Mouse (Mus musculus) stomach, embryonic 14.5 days (tissue): ENCODE measurements around the gene Nup107. TPM values are rescaled to one million over a fixed set of nuclear protein-coding genes. Genes with fewer than 3 reads are reported as not detected.

Experiments
- ATAC-seq: fragments of 200-750 bp; cut with Nextera tagmentation; 2 replicates; pipeline ENCODE4 v1.8.0; 2017; ENCODE audit warnings: low read depth, moderate TSS enrichment; ENCODE audit not compliant: insufficient number of reproducible peaks, insufficient read depth, low FRiP score
- H3K27ac ChIP-seq: fragments of 300-500 bp; sonication (generic); 2 replicates; pipeline ENCODE4 v1.5.1; 2014; ENCODE audit warnings: mild to moderate bottlenecking, low read length, moderate library complexity, mixed read lengths
- H3K27me3 ChIP-seq: fragments of 300-500 bp; sonication (generic); 2 replicates; pipeline ENCODE4 v1.6.1; 2014; ENCODE audit warnings: low read length, control low read depth, mixed read lengths; ENCODE audit not compliant: control insufficient read depth, insufficient read depth
- H3K36me3 ChIP-seq: fragments of 300-500 bp; sonication (generic); 2 replicates; pipeline ENCODE4 v1.6.1; 2014; ENCODE audit warnings: mild to moderate bottlenecking, control low read depth, low read length, moderate library complexity, mixed read lengths; ENCODE audit not compliant: control insufficient read depth, insufficient read depth
- H3K4me1 ChIP-seq: fragments of 300-500 bp; sonication (generic); 2 replicates; pipeline ENCODE4 v1.6.1; 2014; ENCODE audit warnings: low read length, control low read depth, mixed read lengths; ENCODE audit not compliant: control insufficient read depth, insufficient read depth
- H3K4me2 ChIP-seq: fragments of 300-500 bp; sonication (generic); replicated peaks from 2 replicates; pipeline ENCODE4 v1.6.1; 2014; ENCODE audit warnings: low read depth, low read length, control low read depth
- H3K4me3 ChIP-seq: fragments of 300-500 bp; sonication (generic); 2 replicates; pipeline ENCODE4 v1.5.1; 2014; ENCODE audit warnings: low read depth, low read length, control low read depth
- H3K9ac ChIP-seq: fragments of 300-500 bp; sonication (generic); replicated peaks from 2 replicates; pipeline ENCODE4 v1.6.1; 2014; ENCODE audit warnings: low read depth, mild to moderate bottlenecking, control low read depth, low read length, moderate library complexity, mixed read lengths
- H3K9me3 ChIP-seq: fragments of 300-500 bp; sonication (generic); 2 replicates; pipeline ENCODE4 v1.6.1; 2016; ENCODE audit warnings: low read depth, low read length, control low read depth; ENCODE audit not compliant: control insufficient read depth
- WGBS: fragments of 180-500 bp; shearing (Covaris S2); extraction: QIAGEN DNeasy Blood & Tissue Kit; methylation state at CpG from one replicate; pipeline ENCODE4 v1.1.7; 2014; 5-methylcytosine and 5-hydroxymethylcytosine counted together
- polyA plus RNA-seq: library from polyadenylated mRNA; unstranded; fragments of >200 nt; fragmentation: Nextera tagmentation; extraction: Ambion mirVana; gene quantifications from 2 replicates; pipeline ENCODE4 v1.2.1, GENCODE M21; 2014

Gene Nup107
- polyA plus RNA-seq, 1 experiment from 2014 or later = 61.7 TPM

DNA sequence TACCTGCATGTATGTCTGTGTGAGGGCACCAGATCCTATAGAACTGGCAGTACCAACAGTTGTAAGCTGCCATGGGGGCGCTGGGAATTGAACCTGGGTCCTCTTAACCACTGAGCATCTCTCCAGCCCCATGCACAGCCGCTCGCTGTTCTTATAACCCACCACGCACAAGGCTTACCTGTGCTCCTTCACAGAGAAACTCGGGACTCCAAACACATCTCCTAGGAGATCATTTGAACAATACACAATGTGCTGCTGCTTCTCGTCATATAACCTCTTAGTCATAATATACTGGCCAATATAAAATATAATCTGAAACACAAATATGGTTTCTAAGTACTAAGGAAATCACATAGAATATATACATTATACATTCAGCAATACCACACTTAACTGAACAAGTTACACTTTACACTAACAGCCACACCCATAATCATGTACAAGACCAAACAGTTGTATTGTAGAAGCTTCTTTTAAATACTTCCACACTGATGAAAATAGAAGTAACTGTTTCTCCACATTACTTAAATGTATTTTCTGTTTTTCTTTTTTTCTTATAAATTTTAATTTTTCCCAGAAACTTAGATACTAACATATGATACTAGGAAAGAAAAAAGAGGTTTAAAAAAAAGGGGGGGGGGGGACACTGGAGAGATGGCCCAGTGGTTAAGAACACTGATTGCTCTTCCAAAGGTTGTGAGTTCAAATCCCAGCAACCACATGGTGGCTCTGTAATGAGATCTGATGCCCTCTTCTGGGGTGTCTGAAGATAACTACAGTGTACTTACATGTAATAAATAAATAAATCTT lies 90.3 kb downstream of the Nup107 start:
- H3K27ac ChIP-seq = no peak overlapping the region
- no peak overlapping the region for H3K9ac ChIP-seq
- H3K4me1 ChIP-seq = no peaks in the 10 kb centered on the region
- WGBS = 93% methylated on average over 6 of the region's 6 CpGs
- H3K4me3 ChIP-seq = no peak overlapping the region
- ATAC-seq = no peak
- no peaks in the 10 kb centered on the region for H3K9me3 ChIP-seq
- H3K36me3 ChIP-seq = peaks cover 78% of the 10 kb centered on the region
- no peak overlapping the region for H3K4me2 ChIP-seq
- H3K27me3 ChIP-seq = no peaks in the 10 kb centered on the region

GRCm38 (mm10) chr10:117701034-117701829 lies 91.3 kb downstream of the Nup107 start:
- Histone ChIP-seq H3K36me3 (peaks cover 79% of the 10 kb centered on the region), H3K27ac (no peak overlapping the region)
- ATAC-seq = no peak

More at GRCm38 (mm10) chr10:117701034-117701829, 91.3 kb downstream of the Nup107 start:
- 90% methylated on average over 6 of the region's 6 CpGs for WGBS
- Histone ChIP-seq H3K4me3 (no peak overlapping the region), H3K9ac (no peak overlapping the region), H3K27me3 (no peaks in the 10 kb centered on the region), H3K4me2 (no peak overlapping the region), H3K4me1 (no peaks in the 10 kb centered on the region), H3K9me3 (no peaks in the 10 kb centered on the region)

Other genes starting within 250 kb of the Nup107 start
- gene Cpm, start 163.2 kb downstream of the Nup107 start, polyA plus RNA-seq = 89.1 and 95.8 TPM in 2 replicates
- gene Mdm2, start 81.9 kb downstream of the Nup107 start, polyA plus RNA-seq = 50.2 and 54.1 TPM in 2 replicates
- 13.0 and 13.1 TPM in 2 replicates for gene Slc35e3, start 46.3 kb downstream of the Nup107 start, polyA plus RNA-seq
- 178 and 194 TPM in 2 replicates for gene Rap1b, start 53.3 kb upstream of the Nup107 start, polyA plus RNA-seq